Mouse (Mus musculus) megakaryocyte, embryonic 14.5 days (primary cell): ENCODE results near the gene Rab29.

Experiments
- FLI1 ChIP-seq: IDR thresholded peaks from 2 replicates; pipeline ENCODE4 v1.6.1; 2012; ENCODE audit warnings: low read length, inconsistent platforms, mixed read lengths
- GATA1 ChIP-seq: IDR thresholded peaks from 3 replicates; pipeline ENCODE4 v1.6.1; 2012; ENCODE audit warnings: mixed read lengths, low read length, inconsistent platforms, borderline replicate concordance

- TF ChIP-seq GATA1 (no peak), FLI1 (no peak)
Measured at GRCm38 (mm10) chr1:131867946-131868290, 894 bp downstream of the Rab29 start.
